Mouse (Mus musculus) liver, embryonic 14.5 days (tissue): Measurements from ENCODE around the gene Phtf2.

ENCODE experiments used
- CTCF ChIP-seq: IDR thresholded peaks from 2 replicates; pipeline ENCODE4 v1.5.1; 2016; ENCODE audit warnings: antibody characterized with exemption, low read depth, control low read depth
- EP300 ChIP-seq: IDR thresholded peaks from 2 replicates; pipeline ENCODE4 v1.6.1; 2016; ENCODE audit warnings: antibody characterized with exemption, low read depth

DNA sequence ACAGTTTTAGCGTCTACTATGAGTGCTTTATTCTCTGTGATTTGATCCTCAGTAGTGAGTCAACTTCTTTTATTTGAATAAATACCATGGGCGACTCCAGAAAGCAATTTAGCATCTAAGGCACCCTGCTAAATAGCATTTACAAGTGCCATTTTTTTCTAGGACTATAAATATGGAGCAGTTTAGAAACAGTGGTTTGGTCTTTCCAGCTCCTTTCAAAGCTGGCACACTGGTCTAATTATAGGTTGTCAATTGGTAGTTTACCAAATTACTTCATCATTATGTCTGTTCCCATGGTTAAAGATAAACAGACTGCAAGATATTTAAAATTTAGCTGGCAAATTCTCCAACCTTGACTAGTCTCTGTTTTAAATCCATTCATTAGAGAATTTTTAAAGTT, 38.1 kb downstream of the Phtf2 start:
- TF ChIP-seq CTCF: no peak
- TF ChIP-seq EP300: no peak
